Mouse (Mus musculus) layer of hippocampus, postnatal 25 days (tissue): ENCODE data around the gene Hsp90ab1. TPM values are rescaled to one million over a fixed set of nuclear protein-coding genes. Genes with fewer than 3 reads are reported as not detected.

Experiments used
- DNase-seq, 2 experiments: peaks; one replicate each; pipeline ENCODE4 v3.0.0; 2022; ENCODE audit warnings: mixed read lengths in 2 of 2, low spot score in 1 of 2; ENCODE audit errors: extremely low spot score in 1 of 2
- total RNA-seq, 2 experiments: library from RNA; stranded (reverse); gene quantifications; 2 replicates each; pipeline ENCODE4 v1.2.3; 2021

Hsp90ab1 gene
- total RNA-seq, 2 experiments from 2014 or later, result 1,671 to 1,815 TPM

GRCm38 (mm10) chr17:45596631-45597396 is 23.7 kb upstream of the Hsp90ab1 start:
- peak; percentile 45 to 51 for DNase-seq

DNA sequence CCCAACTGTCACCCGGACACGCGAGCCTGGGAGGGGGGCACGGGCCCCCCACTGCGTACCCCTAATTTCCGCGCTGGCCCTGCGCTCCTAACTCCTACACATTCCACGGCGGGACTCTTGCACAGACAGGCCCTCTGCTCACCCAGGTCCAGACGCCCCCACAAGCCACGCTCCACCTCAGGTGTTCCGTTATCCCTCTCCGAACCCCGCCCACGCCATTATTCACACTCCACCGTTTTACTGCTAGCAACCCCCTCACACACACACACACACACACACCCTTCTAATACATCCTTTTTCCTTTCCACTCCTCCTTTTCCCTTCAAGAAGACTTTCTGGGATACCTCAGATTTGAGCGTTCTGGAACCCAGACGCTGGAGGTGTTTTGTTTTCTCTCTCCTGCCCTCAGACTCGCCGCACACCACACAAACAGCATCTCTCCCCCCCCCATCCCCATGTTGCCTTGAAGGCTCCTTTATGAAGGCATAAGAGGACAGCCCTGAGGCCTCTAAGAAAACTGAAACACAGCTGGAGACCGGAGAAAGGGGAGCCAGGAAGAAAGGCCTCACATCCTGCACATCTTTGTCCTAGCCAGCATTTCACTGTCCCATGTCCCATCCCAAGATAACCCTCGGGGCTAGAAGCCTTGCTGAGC is 22.8 kb upstream of the Hsp90ab1 start:
- no peak for DNase-seq

DNA sequence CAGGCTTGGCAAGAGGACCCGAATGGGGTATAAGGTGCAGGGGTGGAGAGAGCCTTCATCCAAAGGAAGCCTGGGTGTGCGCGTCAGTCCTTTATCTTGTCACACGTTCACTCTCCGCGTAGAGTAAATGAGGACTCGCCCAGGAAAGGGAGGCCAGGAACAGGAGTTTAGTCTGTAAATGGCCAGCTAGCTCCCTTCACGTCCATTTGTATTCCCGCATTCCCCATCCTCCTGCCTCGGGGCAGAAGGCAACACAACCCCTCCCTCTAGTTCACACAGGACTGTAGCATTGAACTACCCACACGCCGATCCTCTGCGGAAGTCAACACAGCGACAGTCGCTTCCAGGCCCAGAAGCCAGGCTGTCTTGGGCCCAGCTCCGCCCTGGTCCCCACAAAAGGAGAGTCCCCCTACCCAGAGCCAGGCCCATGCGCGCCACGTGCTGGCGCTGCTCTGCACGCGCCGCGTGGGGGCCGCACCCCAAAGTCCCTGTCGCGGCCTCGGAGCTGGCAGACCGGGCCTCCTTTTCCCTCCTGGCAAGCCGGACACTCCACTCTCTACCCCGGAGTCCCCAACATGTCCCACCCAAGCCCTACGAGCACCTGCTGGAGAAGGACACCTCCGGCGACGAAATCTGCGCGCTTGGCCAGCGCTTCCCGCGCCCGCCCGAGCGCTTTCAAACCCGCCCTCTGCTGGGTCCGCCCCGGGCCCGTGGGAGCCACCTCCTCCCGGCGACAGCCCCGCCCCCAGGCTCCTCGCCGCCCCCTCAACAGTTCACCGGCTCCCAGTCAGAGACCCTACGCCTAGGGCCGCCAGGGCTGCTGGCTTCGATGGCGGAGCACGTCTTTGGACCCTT is 22.0 kb upstream of the Hsp90ab1 start:
- peak in 1 of 2 experiments; percentile 54 for DNase-seq

- DNase-seq, result no peak
Measured at GRCm38 (mm10) chr17:45594195-45594594, 21.1 kb upstream of the Hsp90ab1 start.

GRCm38 (mm10) chr17:45593479-45593878 is 20.4 kb upstream of the Hsp90ab1 start:
- DNase-seq, result no peak

GRCm38 (mm10) chr17:45592606-45593431 is 19.7 kb upstream of the Hsp90ab1 start:
- no peak for DNase-seq

- no peak for DNase-seq
Measured at GRCm38 (mm10) chr17:45591701-45592605, 18.9 kb upstream of the Hsp90ab1 start.

- DNase-seq, result no peak
Measured at GRCm38 (mm10) chr17:45590410-45590809, 17.3 kb upstream of the Hsp90ab1 start.

- DNase-seq, result no peak
Measured at GRCm38 (mm10) chr17:45589844-45590243, 16.8 kb upstream of the Hsp90ab1 start.

GRCm38 (mm10) chr17:45589236-45589635 is 16.2 kb upstream of the Hsp90ab1 start:
- no peak for DNase-seq

DNA sequence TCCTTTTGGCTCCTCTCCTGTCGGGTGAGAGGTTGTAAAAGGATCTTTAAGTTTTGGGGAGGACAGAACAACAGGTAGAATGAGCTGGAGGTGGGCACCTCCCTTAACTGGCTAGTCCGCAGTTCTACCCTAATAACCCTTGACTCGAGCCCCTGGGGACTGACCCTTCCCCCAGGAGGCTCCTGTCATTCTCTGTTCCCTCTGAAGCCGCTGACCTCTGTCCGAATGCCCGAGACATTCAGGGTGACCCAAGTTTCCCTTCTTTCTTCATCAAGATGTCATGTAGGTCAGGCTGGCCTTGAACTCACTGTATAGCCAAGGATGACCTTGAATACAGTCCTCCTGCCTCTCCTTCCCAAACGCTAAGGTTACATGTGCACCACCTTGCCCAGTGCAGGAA is 15.3 kb upstream of the Hsp90ab1 start:
- DNase-seq, result no peak

- DNase-seq, result no peak
Measured at GRCm38 (mm10) chr17:45586449-45586837, 13.4 kb upstream of the Hsp90ab1 start.

DNA sequence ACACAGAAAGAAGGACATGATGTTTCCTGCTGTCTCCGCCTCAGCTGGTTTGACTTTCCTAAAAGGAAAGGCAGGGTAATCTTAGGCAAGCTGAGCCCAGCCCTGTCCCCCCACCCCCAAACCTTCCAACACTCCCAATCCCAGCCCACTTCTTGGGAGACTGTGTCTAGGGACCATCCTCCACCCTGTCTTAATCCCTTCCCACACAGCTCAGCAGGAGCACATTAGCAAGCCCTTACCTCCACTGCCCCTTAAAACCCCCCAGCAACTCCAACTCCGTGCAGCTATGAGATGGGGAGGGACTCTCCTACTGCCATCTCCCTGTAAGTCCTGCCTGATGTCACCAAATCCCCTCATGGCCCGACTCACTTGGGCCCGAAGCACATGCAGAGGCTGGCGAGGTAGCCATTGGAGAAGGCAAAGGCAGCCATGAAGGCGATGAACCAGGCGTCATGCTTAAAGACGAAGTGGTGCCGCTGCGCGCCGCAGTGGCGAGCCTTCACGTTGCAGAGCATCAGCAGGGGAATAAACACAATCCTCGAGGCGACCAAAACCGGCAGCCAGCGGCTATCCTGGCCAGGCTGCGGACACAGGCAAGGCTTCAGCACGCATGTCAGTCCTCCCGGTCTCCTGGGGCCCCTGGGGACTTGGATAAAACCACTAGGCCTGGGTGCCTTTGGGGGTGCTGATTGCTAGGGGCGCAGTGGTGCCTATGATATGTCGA is 12.8 kb upstream of the Hsp90ab1 start:
- no peak for DNase-seq

DNA sequence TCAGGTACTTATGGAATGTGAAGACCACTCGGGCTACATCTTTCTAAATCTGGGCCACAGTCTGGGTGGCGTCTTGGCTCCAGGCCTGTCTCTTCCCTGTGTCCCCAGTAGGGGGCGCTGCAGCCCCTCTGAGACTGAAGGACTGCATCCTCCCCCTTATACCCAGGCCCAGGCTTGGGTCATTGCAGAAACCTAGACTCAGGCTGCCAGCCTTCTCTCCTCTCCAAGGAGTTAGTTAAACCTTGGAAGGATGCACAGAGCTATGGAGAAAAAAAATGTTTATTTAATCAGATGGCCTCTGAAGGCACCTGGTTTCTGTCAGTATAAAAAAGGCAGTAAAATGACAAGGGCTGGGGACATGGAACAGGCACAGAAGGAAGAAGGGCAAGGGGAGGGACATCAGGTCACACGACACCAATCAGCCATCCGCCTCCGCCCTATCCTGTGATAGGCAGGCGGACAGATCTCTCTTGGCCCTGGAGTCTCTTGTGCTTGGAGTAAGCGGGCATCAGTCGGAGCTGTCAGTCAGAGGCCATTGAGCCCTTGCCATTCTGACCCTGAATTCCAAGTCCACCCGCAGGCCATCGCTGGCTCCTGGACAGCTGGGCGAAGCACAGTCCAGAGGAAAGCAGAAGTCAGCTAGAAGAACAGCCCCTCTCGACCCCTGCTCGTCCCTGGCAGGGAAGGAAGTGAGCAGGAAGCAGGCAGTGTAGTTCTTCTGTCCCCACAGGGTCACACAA is 12.0 kb upstream of the Hsp90ab1 start:
- DNase-seq, result peak; percentile 67 to 79

DNA sequence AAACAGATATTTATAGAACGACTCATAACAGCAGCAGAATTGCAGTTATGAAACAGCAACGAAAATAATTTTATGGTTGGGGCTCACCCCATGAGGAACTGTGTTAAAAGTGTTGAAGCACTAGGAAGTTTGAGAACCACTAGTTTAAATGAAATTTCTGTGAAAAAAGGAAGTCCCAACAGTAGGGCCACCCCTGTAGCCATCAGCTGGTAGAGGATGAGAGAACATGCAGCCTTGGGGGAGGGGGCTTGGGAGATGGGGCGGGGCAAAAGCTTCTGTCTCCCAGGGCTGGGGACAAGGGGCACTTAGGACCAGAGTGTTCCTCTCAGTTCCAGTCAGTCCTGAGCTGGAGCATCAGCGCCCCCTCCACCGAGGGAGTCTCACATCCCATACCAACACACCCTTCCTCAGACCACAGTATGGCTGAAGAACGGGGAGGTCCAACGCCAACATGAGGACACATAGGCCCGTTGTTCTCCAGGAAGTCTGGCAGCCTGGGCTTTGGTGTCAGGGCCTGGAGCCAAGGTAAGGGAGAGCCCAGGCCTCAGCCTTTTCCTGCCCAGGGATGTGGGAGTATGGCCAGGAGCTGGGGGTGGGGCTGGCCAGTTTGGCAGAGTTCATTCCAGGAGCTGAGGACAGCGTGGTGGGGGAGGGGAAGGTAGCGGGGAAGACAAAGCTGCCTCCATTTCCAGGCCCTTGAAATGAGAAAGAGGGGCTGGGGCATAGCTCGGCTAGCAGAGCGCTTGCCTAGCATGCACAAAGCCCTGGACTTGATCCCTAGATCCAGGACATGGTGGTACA is 11.2 kb upstream of the Hsp90ab1 start:
- DNase-seq, result peak; percentile 46 to 52

- no peak for DNase-seq
Measured at GRCm38 (mm10) chr17:45582715-45583355, 9.8 kb upstream of the Hsp90ab1 start.

GRCm38 (mm10) chr17:45582188-45582587 is 9.1 kb upstream of the Hsp90ab1 start:
- no peak for DNase-seq
